Mouse (Mus musculus) CH12.LX (cell line): ENCODE data around the gene Fam186a. TPM values are rescaled to one million over a fixed set of nuclear protein-coding genes. Genes with fewer than 3 reads are reported as not detected.

Experiments
- DNase-seq: peaks from one replicate; pipeline ENCODE4 v3.0.0-alpha.2; 2013; ENCODE audit errors: extremely low read depth
- H3K27ac ChIP-seq: 2 replicates; pipeline ENCODE4 v1.5.1; 2012; ENCODE audit warnings: low read depth, mild to moderate bottlenecking, control low read depth, moderate library complexity; ENCODE audit not compliant: insufficient read depth
- H3K27me3 ChIP-seq: replicated peaks from 2 replicates; pipeline ENCODE3; 2012; ENCODE audit warnings: inconsistent platforms
- H3K36me3 ChIP-seq, 2 experiments: replicated peaks in 1 of 2; 2 replicates each; pipeline versions ENCODE3 to v1.6.1; 2012; ENCODE audit warnings: inconsistent platforms in 1 of 2, low read length in 1 of 2, mild to moderate bottlenecking in 1 of 2, mixed read lengths in 1 of 2, moderate library complexity in 1 of 2; ENCODE audit not compliant: control insufficient read depth in 1 of 2, insufficient read depth in 1 of 2
- H3K4me1 ChIP-seq, 2 experiments: 2 replicates each; pipeline ENCODE4 v1.6.1; 2012; ENCODE audit warnings: inconsistent platforms in 1 of 2, moderate library complexity in 1 of 2; ENCODE audit not compliant: insufficient read depth in 2 of 2, control insufficient read depth in 1 of 2
- H3K4me2 ChIP-seq: 2 replicates; pipeline ENCODE4 v1.6.1; 2012; ENCODE audit warnings: low read depth, mild to moderate bottlenecking, control low read depth; ENCODE audit not compliant: poor library complexity, insufficient read depth, severe bottlenecking
- H3K4me3 ChIP-seq, 3 experiments: fragments of 150-350 bp in 1 of 3; sonication (generic) in 1 of 3; replicated peaks in 1 of 3; 2 replicates each; pipeline versions ENCODE3 to v1.5.1; 2011 to 2012; ENCODE audit warnings: low read depth in 2 of 3, low read length in 2 of 3, mild to moderate bottlenecking in 2 of 3, moderate library complexity in 2 of 3, control low read depth in 1 of 3, improper control_type of control experiment in 1 of 3, inconsistent platforms in 1 of 3, mixed read lengths in 1 of 3; ENCODE audit not compliant: poor library complexity in 1 of 3
- H3K79me2 ChIP-seq: replicated peaks from 2 replicates; pipeline ENCODE4 v1.6.1; 2012; ENCODE audit warnings: mild to moderate bottlenecking, moderate library complexity; ENCODE audit not compliant: control insufficient read depth, poor library complexity, insufficient read depth, severe bottlenecking; ENCODE audit errors: extremely low read depth
- H3K9ac ChIP-seq: 2 replicates; pipeline ENCODE4 v1.6.1; 2012; ENCODE audit warnings: low read depth, mild to moderate bottlenecking, control low read depth, moderate library complexity; ENCODE audit not compliant: insufficient read depth
- H3K9me3 ChIP-seq: replicated peaks from 2 replicates; pipeline ENCODE3; 2012; ENCODE audit warnings: low read length, inconsistent platforms, mixed read lengths
- BHLHE40 ChIP-seq: IDR thresholded peaks from 2 replicates; pipeline ENCODE4 v1.6.1; 2011; ENCODE audit warnings: mild to moderate bottlenecking, low read depth, low read length, improper control_type of control experiment
- CHD1 ChIP-seq: IDR thresholded peaks from 2 replicates; pipeline ENCODE4 v1.6.1; 2012; ENCODE audit warnings: low read depth, low read length, improper control_type of control experiment, inconsistent platforms
- CHD2 ChIP-seq: IDR thresholded peaks from 2 replicates; pipeline ENCODE4 v1.6.1; 2011; ENCODE audit warnings: low read length, improper control_type of control experiment
- E2F4 ChIP-seq: IDR thresholded peaks from 2 replicates; pipeline ENCODE4 v1.6.1; 2011; ENCODE audit warnings: low read depth, low read length, improper control_type of control experiment; ENCODE audit not compliant: insufficient replicate concordance
- ELF1 ChIP-seq: IDR thresholded peaks from 2 replicates; pipeline ENCODE4 v1.6.1; 2014; ENCODE audit warnings: low read depth, mild to moderate bottlenecking, inconsistent platforms, low read length, improper control_type of control experiment
- EP300 ChIP-seq: IDR thresholded peaks from 2 replicates; pipeline ENCODE4 v1.6.1; 2011; ENCODE audit warnings: low read length, improper control_type of control experiment
- ETS1 ChIP-seq: conservative IDR thresholded peaks from 2 replicates; pipeline ENCODE4 v1.6.1; 2012; ENCODE audit warnings: low read depth, mild to moderate bottlenecking, inconsistent platforms, low read length, improper control_type of control experiment, moderate library complexity
- GABPA ChIP-seq: IDR thresholded peaks from 2 replicates; pipeline ENCODE4 v1.6.1; 2012; ENCODE audit warnings: low read depth, low read length, improper control_type of control experiment, inconsistent platforms; ENCODE audit not compliant: insufficient replicate concordance
- IRF4 ChIP-seq: IDR thresholded peaks from 2 replicates; pipeline ENCODE4 v1.6.1; 2014; ENCODE audit warnings: low read depth, mild to moderate bottlenecking, inconsistent platforms, low read length, improper control_type of control experiment
- JUND ChIP-seq: conservative IDR thresholded peaks from 2 replicates; pipeline ENCODE4 v1.6.1; 2011; ENCODE audit warnings: low read depth, low read length, improper control_type of control experiment
- KAT2A ChIP-seq: IDR thresholded peaks from 2 replicates; pipeline ENCODE4 v1.6.1; 2012; ENCODE audit warnings: low read length, improper control_type of control experiment, inconsistent platforms; ENCODE audit not compliant: insufficient replicate concordance
- MAX ChIP-seq: IDR thresholded peaks from 2 replicates; pipeline ENCODE4 v1.6.1; 2011; ENCODE audit warnings: low read length, improper control_type of control experiment
- MXI1 ChIP-seq: IDR thresholded peaks from 2 replicates; pipeline ENCODE4 v1.6.1; 2011; ENCODE audit warnings: mild to moderate bottlenecking, low read depth, low read length, improper control_type of control experiment
- MYC ChIP-seq: IDR thresholded peaks from 2 replicates; pipeline ENCODE4 v1.6.1; 2011; ENCODE audit warnings: low read depth, mild to moderate bottlenecking, improper control_type of control experiment, low read length
- NRF1 ChIP-seq: IDR thresholded peaks from 2 replicates; pipeline ENCODE4 v1.6.1; 2014; ENCODE audit warnings: low read depth, mild to moderate bottlenecking, inconsistent platforms, low read length, improper control_type of control experiment, moderate library complexity
- PAX5 ChIP-seq: IDR thresholded peaks from 2 replicates; pipeline ENCODE4 v1.6.1; 2012; ENCODE audit warnings: low read length, inconsistent platforms, mixed read lengths
- POLR2A ChIP-seq: IDR thresholded peaks from 2 replicates; pipeline ENCODE4 v1.6.1; 2011; ENCODE audit warnings: low read depth, mild to moderate bottlenecking, improper control_type of control experiment, low read length
- POLR2AphosphoS2 ChIP-seq: IDR thresholded peaks from 2 replicates; pipeline ENCODE4 v1.6.1; 2011; ENCODE audit warnings: low read depth, low read length, improper control_type of control experiment
- RAD21 ChIP-seq: IDR thresholded peaks from 2 replicates; pipeline ENCODE4 v1.6.1; 2011; ENCODE audit warnings: low read depth, mild to moderate bottlenecking, low read length, improper control_type of control experiment, moderate library complexity
- RCOR1 ChIP-seq: conservative IDR thresholded peaks from 2 replicates; pipeline ENCODE4 v1.6.1; 2012; ENCODE audit warnings: low read depth, mild to moderate bottlenecking, inconsistent platforms, low read length, improper control_type of control experiment
- SIN3A ChIP-seq: IDR thresholded peaks from 2 replicates; pipeline ENCODE4 v1.6.1; 2012; ENCODE audit warnings: low read length, improper control_type of control experiment, inconsistent platforms
- UBTF ChIP-seq: IDR thresholded peaks from 2 replicates; pipeline ENCODE4 v1.6.1; 2012; ENCODE audit warnings: low read depth, mild to moderate bottlenecking, inconsistent platforms, low read length, improper control_type of control experiment, moderate library complexity
- USF1 ChIP-seq: IDR thresholded peaks from 2 replicates; pipeline ENCODE4 v1.6.1; 2014; ENCODE audit warnings: low read depth, mild to moderate bottlenecking, inconsistent platforms, low read length, improper control_type of control experiment
- ZC3H11A ChIP-seq: IDR thresholded peaks from 2 replicates; pipeline ENCODE4 v1.6.1; 2012; ENCODE audit warnings: low read depth, mild to moderate bottlenecking, inconsistent platforms, low read length, improper control_type of control experiment
- ZNF384 ChIP-seq: IDR thresholded peaks from 2 replicates; pipeline ENCODE4 v1.6.1; 2012; ENCODE audit warnings: low read depth, low read length, improper control_type of control experiment, inconsistent platforms
- dilution Hi-C: fragments of 300-500 bp; cut with MboI; formaldehyde crosslinking; loops from 2 replicates; pipeline ENCODE4 v1.14.3; 2020; ENCODE audit warnings: low sequenced_read_pairs; ENCODE audit not compliant: extremely low pct_unique_long_range_greater_than_20kb, extremely low pct_ligation_motif_present
- in situ Hi-C: fragments of 300-500 bp; cut with MboI; formaldehyde crosslinking; loops from 3 replicates; pipeline ENCODE4 v1.14.3; 2019; ENCODE audit warnings: low sequenced_read_pairs, low pct_ligation_motif_present, low pct_unique_long_range_greater_than_20kb, mixed read lengths
- polyA plus RNA-seq: library from polyadenylated mRNA; unstranded; fragments of >175 nt; gene quantifications from 2 replicates; pipeline ENCODE4 v1.2.1, GENCODE M21; 2012; ENCODE audit warnings: low read depth; ENCODE audit not compliant: insufficient read length
- total RNA-seq, 2 experiments: library from RNA; depleted of rRNA; stranded (reverse); fragments of 300-350 nt in 1 of 2; fragments of >200 nt in 1 of 2; gene quantifications; 2 replicates each; pipeline ENCODE4 v1.2.3; 2012 to 2014

Fam186a gene
- total and polyA plus RNA-seq, 3 experiments, result not detected

GRCm38 (mm10) chr15:99878541-99878940 lies 88.3 kb downstream of the Fam186a start:
- dilution Hi-C loops, result no loop called here

GRCm38 (mm10) chr15:99875334-99875869 lies 91.5 kb downstream of the Fam186a start, which contains the start of gene Lima1:
Lima1 (minus strand) TSS chr15:99875456.
- Histone ChIP-seq H3K27me3 (peaks cover 8% of the 10 kb centered on the region), H3K36me3 (peaks cover 0 to 2% of the 10 kb centered on the region in 2 experiments), H3K79me2 (no peaks in the 10 kb centered on the region), H3K9me3 (no peaks in the 10 kb centered on the region), H3K4me1 (peaks cover 3 to 17% of the 10 kb centered on the region in 2 experiments; a peak in 2 of 4 replicates), H3K9ac (peak within 1 kb of the TSS; percentile 54), H3K27ac (no peak within 1 kb of the TSS), H3K4me2 (peak within 1 kb of the TSS; percentile 75), H3K4me3 (peak within 1 kb of the TSS; percentile 53 to 74 (median 55))
- in situ Hi-C loops, result no loop called here
- TF ChIP-seq POLR2A (peak; percentile 47), SIN3A (peak; percentile 45; the same call in 1 of the 2 replicates), IRF4 (no peak), USF1 (peak; percentile 55), NRF1 (no peak), BHLHE40 (peak; percentile 90), ZC3H11A (no peak), CHD1 (no peak), JUND (no peak), MAX (peak; percentile 68; the same call in 1 of the 2 replicates), MXI1 (no peak), ELF1 (0 out of 2 replicates have a peak, but pooled peaks have one; percentile 8), ZNF384 (no peak), KAT2A (no peak)
- dilution Hi-C loops, result no loop called here
- peak; percentile 92 for DNase-seq

More at GRCm38 (mm10) chr15:99878541-99878940, 88.3 kb downstream of the Fam186a start:
- H3K27me3 ChIP-seq, result peaks cover 8% of the 10 kb centered on the region
- H3K4me1 ChIP-seq, result peaks cover 3 to 17% of the 10 kb centered on the region in 2 experiments; a peak in 2 of 4 replicates
- H3K36me3 ChIP-seq, result peaks cover 0 to 2% of the 10 kb centered on the region in 2 experiments
- no peak overlapping the region for H3K9ac ChIP-seq
- in situ Hi-C loops, result no loop called here
- H3K9me3 ChIP-seq, result no peaks in the 10 kb centered on the region
- no peak overlapping the region for H3K27ac ChIP-seq
- no peak overlapping the region for H3K4me3 ChIP-seq
- no peaks in the 10 kb centered on the region for H3K79me2 ChIP-seq
- DNase-seq, result no peak
- TF ChIP-seq RCOR1, result no peak
- TF ChIP-seq E2F4, result no peak
- TF ChIP-seq BHLHE40, result no peak
- no peak for TF ChIP-seq EP300
- TF ChIP-seq MYC, result no peak
- TF ChIP-seq SIN3A, result no peak
- no peak for TF ChIP-seq UBTF
- no peak for TF ChIP-seq CHD2
- no peak for TF ChIP-seq CHD1
- TF ChIP-seq ZNF384, result no peak
- TF ChIP-seq POLR2AphosphoS2, result no peak
- TF ChIP-seq POLR2A, result no peak
- TF ChIP-seq GABPA, result no peak
- no peak for TF ChIP-seq ETS1
- TF ChIP-seq PAX5, result no peak
- no peak for TF ChIP-seq RAD21
- no peak overlapping the region for H3K4me2 ChIP-seq
